Mouse (Mus musculus): Measurements from ENCODE around the gene Ttc7b. TPM values are rescaled to one million over a fixed set of nuclear protein-coding genes. Genes with fewer than 3 reads are reported as not detected.

Ttc7b gene
- polyA plus RNA-seq, 1 experiment from 2014 or later, result 1.0 TPM

- Histone ChIP-seq H3K27me3 (no peaks in the 10 kb centered on the region), H3K9me3 (replicated peaks) (no peaks in the 10 kb centered on the region), H3K4me1 (replicated peaks) (no peaks in the 10 kb centered on the region; the same call in 1 of the 2 replicates), H3K4me3 (replicated peaks) (no peak overlapping the region), H3K4me2 (no peak overlapping the region), H3K36me3 (replicated peaks) (0 out of 2 replicates have a peak, but pooled peaks cover 5% of the 10 kb centered on the region), H3K9ac (no peak overlapping the region), H3K27ac (replicated peaks) (no peak overlapping the region)
- no peak for ATAC-seq (ENCODE audit: insufficient read depth)
- 74% methylated on average over 7 of the region's 7 CpGs for WGBS (ENCODE audit: insufficient replicate concordance)
Measured at GRCm38 (mm10) chr12:100489799-100490198, 30.8 kb downstream of the Ttc7b start.

DNA sequence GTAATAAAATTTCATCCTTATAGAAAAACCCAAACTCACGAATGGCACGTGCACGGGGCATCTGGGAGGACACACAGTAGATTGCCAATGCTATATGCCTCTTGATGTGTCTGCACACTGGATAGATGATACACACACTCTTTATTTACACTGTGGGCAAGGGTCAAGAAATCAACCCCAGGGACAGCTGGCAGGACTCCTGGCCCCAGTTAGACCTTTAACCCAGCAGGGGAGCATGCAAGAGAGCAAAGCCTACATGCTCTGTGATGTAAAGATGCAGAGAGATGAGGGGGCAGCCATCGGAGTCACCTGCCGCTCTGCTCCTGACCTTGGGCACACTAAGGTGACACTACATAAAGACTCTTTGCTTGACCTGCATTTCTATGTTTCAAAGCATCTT, 32.3 kb downstream of the Ttc7b start:
- 75% methylated on average over 5 of the region's 5 CpGs for WGBS (ENCODE audit: insufficient replicate concordance)
- H3K27me3 ChIP-seq, result no peaks in the 10 kb centered on the region
- no peak overlapping the region for H3K9ac ChIP-seq
- H3K27ac ChIP-seq (replicated peaks), result no peak overlapping the region
- H3K4me1 ChIP-seq (replicated peaks), result no peaks in the 10 kb centered on the region; the same call in 1 of the 2 replicates
- ATAC-seq (ENCODE audit: insufficient read depth), result no peak; the same call in 1 of the 2 replicates
- no peak overlapping the region for H3K4me2 ChIP-seq
- H3K36me3 ChIP-seq (replicated peaks), result 0 out of 2 replicates have a peak, but pooled peaks cover 5% of the 10 kb centered on the region
- H3K4me3 ChIP-seq (replicated peaks), result no peak overlapping the region
- H3K9me3 ChIP-seq (replicated peaks), result no peaks in the 10 kb centered on the region

DNA sequence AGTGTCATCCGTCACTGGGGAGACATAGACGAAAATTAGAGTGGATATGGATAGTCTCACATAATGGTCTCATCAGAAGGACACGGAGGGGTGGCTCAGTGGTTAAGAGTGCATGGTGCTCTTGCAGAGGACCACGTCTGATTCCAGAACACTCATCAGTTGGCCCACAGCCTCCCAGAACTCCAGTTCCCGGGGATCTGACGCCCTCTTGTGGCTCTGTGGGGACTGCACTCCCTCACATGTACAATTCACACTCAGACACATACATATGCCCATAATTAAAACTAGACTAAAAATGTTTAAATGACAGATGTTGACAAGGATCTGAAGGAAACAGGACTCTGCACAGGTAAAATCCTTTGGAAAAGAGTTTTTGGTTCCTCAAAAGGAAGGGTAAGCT, 34.4 kb downstream of the Ttc7b start:
- no peak overlapping the region for H3K27ac ChIP-seq (replicated peaks)
- H3K4me2 ChIP-seq, result no peak overlapping the region
- no peaks in the 10 kb centered on the region for H3K36me3 ChIP-seq (replicated peaks)
- no peaks in the 10 kb centered on the region; the same call in 1 of the 2 replicates for H3K4me1 ChIP-seq (replicated peaks)
- no peak overlapping the region for H3K9ac ChIP-seq
- no peaks in the 10 kb centered on the region for H3K9me3 ChIP-seq (replicated peaks)
- WGBS (ENCODE audit: insufficient replicate concordance), result 53% methylated on average over 6 of the region's 6 CpGs
- no peak overlapping the region for H3K4me3 ChIP-seq (replicated peaks)
- H3K27me3 ChIP-seq, result no peaks in the 10 kb centered on the region
- no peak for ATAC-seq (ENCODE audit: insufficient read depth)

DNA sequence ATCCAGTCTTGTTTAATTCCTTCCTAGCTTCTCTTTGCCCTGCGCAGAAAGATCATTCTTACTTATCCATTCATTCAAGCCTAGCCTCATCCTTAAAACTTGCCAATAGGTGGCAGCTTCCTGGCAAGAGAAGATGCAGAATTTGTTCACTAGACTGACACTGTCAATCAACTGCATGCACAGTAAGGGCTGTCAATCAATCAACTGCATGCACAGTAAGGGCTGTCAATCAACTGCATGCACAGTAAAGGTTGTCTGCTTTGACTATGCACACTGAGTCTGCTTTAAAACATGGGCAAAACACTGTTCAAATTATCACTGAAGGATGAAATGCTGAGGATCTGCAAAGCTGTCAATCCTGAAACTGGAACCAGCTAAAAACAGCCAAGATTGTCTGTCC, 37.6 kb downstream of the Ttc7b start:
- no peak overlapping the region for H3K27ac ChIP-seq (replicated peaks)
- H3K27me3 ChIP-seq, result no peaks in the 10 kb centered on the region
- no peak overlapping the region for H3K4me2 ChIP-seq
- H3K36me3 ChIP-seq (replicated peaks), result no peaks in the 10 kb centered on the region
- H3K4me1 ChIP-seq (replicated peaks), result peaks cover 13% of the 10 kb centered on the region; the same call in 1 of the 2 replicates
- H3K9me3 ChIP-seq (replicated peaks), result no peaks in the 10 kb centered on the region
- no peak overlapping the region for H3K4me3 ChIP-seq (replicated peaks)
- WGBS (ENCODE audit: insufficient replicate concordance), result 88% methylated on average over 1 of the region's 1 CpGs
- H3K9ac ChIP-seq, result no peak overlapping the region
- ATAC-seq (ENCODE audit: insufficient read depth), result no peak

GRCm38 (mm10) chr12:100482255-100482654, 38.4 kb downstream of the Ttc7b start:
- no peak overlapping the region for H3K4me2 ChIP-seq
- no peak overlapping the region for H3K9ac ChIP-seq
- no peaks in the 10 kb centered on the region for H3K9me3 ChIP-seq (replicated peaks)
- H3K27me3 ChIP-seq, result no peaks in the 10 kb centered on the region
- H3K36me3 ChIP-seq (replicated peaks), result no peaks in the 10 kb centered on the region
- no peak overlapping the region for H3K27ac ChIP-seq (replicated peaks)
- 57% methylated on average over 7 of the region's 7 CpGs for WGBS (ENCODE audit: insufficient replicate concordance)
- H3K4me1 ChIP-seq (replicated peaks), result peaks cover 13% of the 10 kb centered on the region; the same call in 1 of the 2 replicates
- no peak for ATAC-seq (ENCODE audit: insufficient read depth)
- no peak overlapping the region for H3K4me3 ChIP-seq (replicated peaks)

DNA sequence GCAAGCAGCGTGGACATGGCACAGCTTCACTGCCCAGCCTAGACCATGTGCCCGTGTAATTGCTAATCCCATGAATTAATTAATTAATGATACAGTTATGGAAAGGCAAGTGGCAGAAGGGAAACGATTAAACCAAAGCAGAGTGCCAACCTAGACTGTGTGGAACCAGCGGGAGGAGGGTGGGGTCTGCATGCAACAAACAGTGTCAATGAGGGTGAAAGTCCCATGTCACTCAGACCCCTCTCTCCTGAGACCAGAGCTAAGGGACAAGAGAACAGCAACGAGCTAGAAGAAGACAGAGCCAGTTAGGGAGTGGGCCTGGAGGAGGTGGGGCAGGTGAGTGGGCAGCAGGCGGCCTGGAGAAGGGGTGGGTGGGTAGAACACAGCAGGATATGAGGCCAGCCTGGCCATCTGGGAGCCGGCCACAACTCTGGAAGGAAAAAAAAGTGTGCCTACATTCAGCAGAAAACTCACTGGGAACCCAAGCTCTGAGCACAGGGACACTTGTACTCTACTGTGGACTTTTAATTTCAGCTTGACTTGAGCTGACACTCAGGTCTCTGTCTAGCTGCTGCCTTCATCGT, 39.1 kb downstream of the Ttc7b start:
- H3K27me3 ChIP-seq, result no peaks in the 10 kb centered on the region
- H3K4me1 ChIP-seq (replicated peaks), result peaks cover 13% of the 10 kb centered on the region; the same call in 1 of the 2 replicates
- ATAC-seq (ENCODE audit: insufficient read depth), result no peak
- H3K9ac ChIP-seq, result no peak overlapping the region
- 56% methylated on average over 8 of the region's 8 CpGs for WGBS (ENCODE audit: insufficient replicate concordance)
- no peaks in the 10 kb centered on the region for H3K36me3 ChIP-seq (replicated peaks)
- H3K27ac ChIP-seq (replicated peaks), result no peak overlapping the region
- H3K4me2 ChIP-seq, result no peak overlapping the region
- H3K9me3 ChIP-seq (replicated peaks), result no peaks in the 10 kb centered on the region
- no peak overlapping the region for H3K4me3 ChIP-seq (replicated peaks)

DNA sequence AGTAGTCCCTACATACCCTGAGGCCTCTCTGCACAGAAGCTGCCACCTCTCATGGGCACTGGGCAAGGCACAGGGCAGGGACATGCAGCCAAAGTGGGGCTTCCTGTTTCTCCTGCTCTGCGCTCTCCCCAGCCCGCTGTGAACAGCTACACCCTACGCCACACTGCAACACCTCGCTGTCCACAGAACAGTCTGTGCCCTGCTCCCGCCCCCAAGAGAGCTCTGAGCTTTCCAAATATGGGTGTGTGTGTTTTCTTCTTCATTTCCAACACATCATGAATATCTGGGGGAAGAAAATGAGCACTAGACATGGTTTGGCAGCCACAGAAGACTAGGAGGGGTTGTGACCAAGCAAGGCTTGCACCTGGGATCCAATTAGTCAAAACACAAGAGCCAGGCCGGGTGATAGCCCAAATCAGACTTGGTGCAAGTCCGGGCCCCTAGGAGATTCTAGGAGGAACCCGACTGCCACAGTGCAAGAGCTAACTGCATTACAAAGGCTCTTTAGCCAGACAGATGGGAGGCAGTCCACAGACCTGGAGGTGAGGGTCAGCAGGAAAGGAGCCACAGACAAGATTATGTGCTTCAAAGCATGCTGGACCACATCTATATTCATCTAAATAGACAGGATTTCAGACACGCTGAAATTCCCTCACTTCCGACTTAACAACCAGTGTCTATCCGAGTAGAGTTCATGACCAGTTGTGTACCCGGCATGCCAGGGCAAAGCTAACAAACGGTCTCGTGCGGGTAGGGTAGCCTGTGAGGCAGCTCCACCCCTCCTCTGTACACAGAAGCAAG, 39.8 kb downstream of the Ttc7b start:
- no peak overlapping the region for H3K9ac ChIP-seq
- H3K27me3 ChIP-seq, result no peaks in the 10 kb centered on the region
- no peak for ATAC-seq (ENCODE audit: insufficient read depth)
- H3K27ac ChIP-seq (replicated peaks), result no peak overlapping the region
- no peak overlapping the region for H3K4me3 ChIP-seq (replicated peaks)
- no peaks in the 10 kb centered on the region for H3K36me3 ChIP-seq (replicated peaks)
- WGBS (ENCODE audit: insufficient replicate concordance), result 64% methylated on average over 15 of the region's 15 CpGs
- peaks cover 13% of the 10 kb centered on the region; the same call in 1 of the 2 replicates for H3K4me1 ChIP-seq (replicated peaks)
- H3K9me3 ChIP-seq (replicated peaks), result no peaks in the 10 kb centered on the region
- no peak overlapping the region for H3K4me2 ChIP-seq

- WGBS (ENCODE audit: insufficient replicate concordance), result 39% methylated on average over 7 of the region's 7 CpGs
- no peak overlapping the region for H3K4me2 ChIP-seq
- no peaks in the 10 kb centered on the region for H3K36me3 ChIP-seq (replicated peaks)
- no peak for ATAC-seq (ENCODE audit: insufficient read depth)
- no peaks in the 10 kb centered on the region for H3K9me3 ChIP-seq (replicated peaks)
- no peaks in the 10 kb centered on the region for H3K27me3 ChIP-seq
- no peak overlapping the region for H3K27ac ChIP-seq (replicated peaks)
- no peak overlapping the region for H3K4me3 ChIP-seq (replicated peaks)
- H3K4me1 ChIP-seq (replicated peaks), result peaks cover 13% of the 10 kb centered on the region; the same call in 1 of the 2 replicates
- H3K9ac ChIP-seq, result no peak overlapping the region
Measured at GRCm38 (mm10) chr12:100479892-100480621, 40.6 kb downstream of the Ttc7b start.

DNA sequence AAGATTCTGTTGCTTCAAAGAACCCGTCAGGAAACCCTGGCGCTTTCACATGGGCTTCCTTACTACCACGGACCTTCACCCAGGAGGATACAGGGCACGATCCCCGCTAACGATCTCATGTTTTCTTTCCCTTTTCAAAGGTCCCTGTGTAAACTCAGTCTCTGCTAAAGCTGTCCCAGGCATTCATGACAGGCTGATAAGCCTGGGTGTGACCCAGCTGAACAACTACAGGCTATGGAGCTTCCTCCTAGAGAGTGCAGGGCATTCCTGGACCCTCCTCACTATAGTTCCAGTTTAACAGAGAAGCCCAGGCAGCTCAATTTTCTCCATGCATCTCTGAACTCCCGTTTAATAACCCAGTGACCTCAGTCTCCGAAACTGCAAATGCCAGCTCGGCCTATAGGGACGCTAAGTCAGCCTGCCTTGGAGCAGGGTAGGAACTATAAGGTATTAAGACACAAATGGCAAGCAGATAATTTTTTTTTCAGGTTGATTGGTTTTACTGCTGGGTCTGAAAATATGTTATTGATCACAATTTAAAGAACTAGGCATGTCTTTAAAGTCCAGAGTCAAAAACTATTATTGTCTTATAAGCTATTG, 41.3 kb downstream of the Ttc7b start:
- WGBS (ENCODE audit: insufficient replicate concordance), result 56% methylated on average over 10 of the region's 10 CpGs
- Histone ChIP-seq H3K9me3 (replicated peaks) (no peaks in the 10 kb centered on the region), H3K4me3 (replicated peaks) (no peak overlapping the region), H3K27ac (replicated peaks) (no peak overlapping the region), H3K9ac (no peak overlapping the region), H3K36me3 (replicated peaks) (no peaks in the 10 kb centered on the region), H3K4me2 (no peak overlapping the region), H3K4me1 (replicated peaks) (peaks cover 13% of the 10 kb centered on the region; the same call in 1 of the 2 replicates), H3K27me3 (no peaks in the 10 kb centered on the region)
- no peak for ATAC-seq (ENCODE audit: insufficient read depth)

GRCm38 (mm10) chr12:100478615-100479014, 42.0 kb downstream of the Ttc7b start:
- Histone ChIP-seq H3K4me3 (replicated peaks) (no peak overlapping the region), H3K27me3 (no peaks in the 10 kb centered on the region), H3K9me3 (replicated peaks) (no peaks in the 10 kb centered on the region), H3K4me2 (no peak overlapping the region), H3K4me1 (replicated peaks) (peaks cover 13% of the 10 kb centered on the region; the same call in 1 of the 2 replicates), H3K9ac (no peak overlapping the region), H3K36me3 (replicated peaks) (no peaks in the 10 kb centered on the region), H3K27ac (replicated peaks) (no peak overlapping the region)
- 60% methylated on average over 6 of the region's 6 CpGs for WGBS (ENCODE audit: insufficient replicate concordance)
- no peak for ATAC-seq (ENCODE audit: insufficient read depth)

- no peak overlapping the region for H3K4me3 ChIP-seq (replicated peaks)
- no peaks in the 10 kb centered on the region for H3K36me3 ChIP-seq (replicated peaks)
- H3K4me1 ChIP-seq (replicated peaks), result peaks cover 13% of the 10 kb centered on the region; the same call in 1 of the 2 replicates
- no peak overlapping the region for H3K4me2 ChIP-seq
- no peak overlapping the region for H3K9ac ChIP-seq
- no peak for ATAC-seq (ENCODE audit: insufficient read depth)
- H3K27ac ChIP-seq (replicated peaks), result no peak overlapping the region
- H3K9me3 ChIP-seq (replicated peaks), result no peaks in the 10 kb centered on the region
- H3K27me3 ChIP-seq, result no peaks in the 10 kb centered on the region
- 67% methylated on average over 6 of the region's 6 CpGs for WGBS (ENCODE audit: insufficient replicate concordance)
Measured at GRCm38 (mm10) chr12:100478151-100478550, 42.5 kb downstream of the Ttc7b start.
